Mouse (Mus musculus): ENCODE data around the gene B3gat3. TPM values are rescaled to one million over a fixed set of nuclear protein-coding genes. Genes with fewer than 3 reads are reported as not detected.
"Not testable (repeated sequence)": the region's sequence is repeated elsewhere in the genome, so short reads cannot be mapped to it uniquely, and the experiment has no call there.

The B3gat3 gene
- 10 to 100 TPM; 21.4 to 24.2 TPM for total RNA-seq (2021)
- long read RNA-seq, experiment 1, transcript B3gat3-201 (5 exons, 1,603 nt): major isoform, 26 of 31 reads
- long read RNA-seq, experiment 1, partial matches to known transcripts: 2 of 31 reads
- long read RNA-seq, experiment 1, other reads (novel, unspliced or antisense): 3 of 31 reads
- long read RNA-seq, experiment 2, transcript B3gat3-201 (5 exons, 1,603 nt): major isoform, 23 of 27 reads
- long read RNA-seq, experiment 2, partial matches to known transcripts: 1 of 27 reads
- long read RNA-seq, experiment 2, other reads (novel, unspliced or antisense): 1 of 27 reads

GRCm38 (mm10) chr19:8920073-8920736, at the start of gene B3gat3:
B3gat3 (plus strand) TSS chr19:8920374.
- DNase-seq: peak; percentile 97
- intact Hi-C loops (cut with DNase I; ENCODE audit: low total_unique reads): no loop called here

- DNase-seq: not testable (repeated sequence)
Measured at GRCm38 (mm10) chr19:8870381-8870780, 49.8 kb upstream of the B3gat3 start.

DNA sequence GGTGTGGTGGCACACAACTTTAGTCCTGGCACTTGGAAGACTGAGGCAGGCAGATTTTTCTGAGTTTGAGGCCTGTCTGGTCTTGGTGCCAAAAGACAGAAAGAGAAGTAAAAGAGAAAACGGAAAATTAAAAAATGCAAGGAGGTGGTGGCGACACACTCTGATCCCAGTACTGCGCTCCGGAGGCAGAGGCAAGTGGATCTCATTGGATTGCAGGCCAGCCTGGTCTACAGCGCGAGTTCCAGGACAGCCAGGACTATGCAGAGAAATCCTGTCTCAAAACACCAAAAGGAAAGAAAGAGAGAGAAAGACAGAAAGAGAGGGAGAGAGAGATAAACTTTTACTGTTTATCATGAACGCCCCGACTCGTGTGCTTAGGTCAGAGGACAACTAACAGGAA, 49.3 kb upstream of the B3gat3 start:
- DNase-seq: no peak
- intact Hi-C loops (cut with DNase I; ENCODE audit: low total_unique reads): no loop called here

More at GRCm38 (mm10) chr19:8870381-8870780, 49.8 kb upstream of the B3gat3 start:
- intact Hi-C loops (cut with DNase I; ENCODE audit: low total_unique reads): not testable (repeated sequence)

- DNase-seq: peak; percentile 97
- intact Hi-C loops (cut with DNase I; ENCODE audit: low total_unique reads): no loop called here
Measured at GRCm38 (mm10) chr19:8871267-8872186, 48.6 kb upstream of the B3gat3 start, which contains the start of gene Ubxn1. Ubxn1 (plus strand) TSS chr19:8871496.

GRCm38 (mm10) chr19:8872266-8872840, 47.8 kb upstream of the B3gat3 start:
- intact Hi-C loops (cut with DNase I; ENCODE audit: low total_unique reads): no loop called here
- DNase-seq: no peak

DNA sequence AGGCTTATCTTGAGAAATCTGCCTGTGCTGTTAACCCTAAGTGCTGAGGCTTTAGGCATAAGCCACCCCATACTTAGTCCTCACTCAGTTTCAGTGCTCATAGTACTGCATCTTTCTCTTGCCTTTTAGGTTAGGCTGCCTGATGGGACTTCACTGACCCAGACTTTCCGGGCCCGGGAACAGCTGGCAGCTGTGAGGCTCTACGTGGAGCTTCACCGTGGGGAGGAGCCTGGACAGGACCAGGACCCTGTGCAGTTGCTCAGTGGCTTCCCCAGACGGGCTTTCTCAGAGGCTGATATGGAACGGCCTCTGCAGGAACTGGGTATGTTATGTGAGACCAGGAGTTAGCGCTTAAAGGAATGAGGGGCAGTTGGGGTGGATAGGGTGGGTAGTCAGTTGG, 45.1 kb upstream of the B3gat3 start:
- intact Hi-C loops (cut with DNase I; ENCODE audit: low total_unique reads): no loop called here
- no peak for DNase-seq

GRCm38 (mm10) chr19:8880311-8881033, 39.7 kb upstream of the B3gat3 start, which contains the start of gene Uqcc3:
Uqcc3 (minus strand) TSS chr19:8880923.
- intact Hi-C loops (cut with DNase I; ENCODE audit: low total_unique reads): no loop called here
- DNase-seq: peak; percentile 89

DNA sequence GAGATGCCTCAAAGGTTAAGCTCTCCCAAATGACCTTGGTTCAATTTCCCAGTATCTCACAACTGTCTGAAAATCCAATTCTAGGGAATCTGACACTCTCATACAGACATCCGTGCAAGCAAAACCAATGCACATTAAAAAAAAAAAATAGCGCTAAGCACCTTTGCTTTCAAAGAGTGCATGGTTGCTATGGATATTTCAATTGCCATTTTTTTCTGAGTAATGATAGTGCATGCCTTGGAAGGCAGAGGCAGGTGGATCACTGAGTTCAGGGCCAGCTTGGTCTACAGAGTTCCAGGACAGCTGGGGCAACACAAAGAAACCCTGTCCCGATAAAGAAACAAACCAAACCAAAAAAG, 39.2 kb upstream of the B3gat3 start:
- intact Hi-C loops (cut with DNase I; ENCODE audit: low total_unique reads): no loop called here
- DNase-seq: no peak

DNA sequence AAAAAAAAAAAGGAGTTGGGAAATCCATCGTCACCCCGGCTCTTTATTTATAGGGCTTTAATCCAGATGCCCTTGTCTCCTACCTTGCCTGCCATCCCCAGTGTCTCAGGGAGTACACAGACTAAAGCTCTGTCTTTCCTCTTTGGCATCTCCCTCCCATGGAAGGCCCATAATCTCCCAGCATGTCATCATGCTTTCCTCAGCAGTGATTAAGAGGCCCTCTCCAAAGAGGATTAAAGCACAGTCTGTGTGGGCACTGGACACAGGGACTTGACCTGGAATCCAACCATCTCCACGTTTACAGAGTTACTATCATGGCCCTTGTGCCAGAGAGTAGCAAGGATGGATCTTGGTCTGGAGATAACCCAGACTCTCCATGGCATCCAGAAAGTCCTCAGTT, 36.6 kb upstream of the B3gat3 start, which contains the start of the genes Lbhd1 and Gm49403:
Gene Lbhd1, plus strand, starts transcription at position 117 of the 400 bp plus-strand sequence.
Gene Gm49403, plus strand, starts transcription at position 315 of the 400 bp plus-strand sequence.
- intact Hi-C loops (cut with DNase I; ENCODE audit: low total_unique reads): no loop called here
- no peak for DNase-seq

GRCm38 (mm10) chr19:8886916-8887584, 33.1 kb upstream of the B3gat3 start:
- DNase-seq: no peak
- intact Hi-C loops (cut with DNase I; ENCODE audit: low total_unique reads): no loop called here

DNA sequence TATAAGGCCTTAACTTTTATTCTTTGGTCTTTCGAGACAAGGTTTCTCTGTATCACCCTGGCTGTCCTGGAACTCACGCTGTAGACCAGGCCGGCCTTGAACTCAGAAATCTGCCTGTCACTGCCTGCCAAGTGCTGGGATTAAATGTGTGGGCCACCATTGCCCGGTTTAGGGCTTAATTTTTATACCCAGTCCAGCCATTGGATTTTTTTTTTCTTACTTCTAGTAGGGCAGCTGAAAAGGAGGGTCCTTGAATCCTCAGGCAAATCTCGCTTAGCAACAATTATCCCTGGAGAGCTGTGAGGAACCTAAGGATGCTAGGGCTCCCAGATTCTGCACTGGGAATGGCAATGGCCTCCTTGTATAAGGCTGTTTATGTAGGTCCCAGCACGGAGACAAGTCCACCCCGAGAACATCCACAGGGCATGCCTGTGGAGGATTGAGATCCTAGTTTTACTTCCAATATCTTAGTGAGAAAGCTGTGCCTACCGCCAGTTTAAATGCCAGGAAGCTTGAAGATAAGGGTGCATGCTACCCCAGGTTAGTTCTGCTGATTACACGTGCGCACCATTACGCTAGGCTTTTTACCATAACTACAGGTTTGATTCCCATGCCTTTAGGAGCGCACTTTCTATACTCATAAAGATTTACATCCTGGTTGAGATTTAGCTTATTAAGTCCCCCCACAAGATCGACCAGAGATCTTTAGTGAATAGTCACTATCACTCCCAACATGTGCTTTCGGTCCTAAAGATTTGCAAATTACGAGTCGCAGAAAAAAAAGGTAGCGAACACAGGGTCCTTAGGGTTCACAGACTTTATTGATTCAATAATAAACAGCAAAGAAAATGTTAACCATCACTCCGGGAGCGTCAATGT, 32.4 kb upstream of the B3gat3 start:
- intact Hi-C loops (cut with DNase I; ENCODE audit: low total_unique reads): no loop called here
- DNase-seq: no peak

GRCm38 (mm10) chr19:8888511-8889385, 31.4 kb upstream of the B3gat3 start, which contains the start of the genes 1810009A15Rik and Gm49416:
1810009A15Rik (plus strand) TSS chr19:8888853.
Gm49416 (plus strand) TSS chr19:8888926.
- peak; percentile 94 for DNase-seq
- intact Hi-C loops (cut with DNase I; ENCODE audit: low total_unique reads): no loop called here

- intact Hi-C loops (cut with DNase I; ENCODE audit: low total_unique reads): no loop called here
- DNase-seq: peak; percentile 82
Measured at GRCm38 (mm10) chr19:8892829-8893766, 27.1 kb upstream of the B3gat3 start, which contains the start of gene Ints5. Ints5 (plus strand) TSS chr19:8893005.

DNA sequence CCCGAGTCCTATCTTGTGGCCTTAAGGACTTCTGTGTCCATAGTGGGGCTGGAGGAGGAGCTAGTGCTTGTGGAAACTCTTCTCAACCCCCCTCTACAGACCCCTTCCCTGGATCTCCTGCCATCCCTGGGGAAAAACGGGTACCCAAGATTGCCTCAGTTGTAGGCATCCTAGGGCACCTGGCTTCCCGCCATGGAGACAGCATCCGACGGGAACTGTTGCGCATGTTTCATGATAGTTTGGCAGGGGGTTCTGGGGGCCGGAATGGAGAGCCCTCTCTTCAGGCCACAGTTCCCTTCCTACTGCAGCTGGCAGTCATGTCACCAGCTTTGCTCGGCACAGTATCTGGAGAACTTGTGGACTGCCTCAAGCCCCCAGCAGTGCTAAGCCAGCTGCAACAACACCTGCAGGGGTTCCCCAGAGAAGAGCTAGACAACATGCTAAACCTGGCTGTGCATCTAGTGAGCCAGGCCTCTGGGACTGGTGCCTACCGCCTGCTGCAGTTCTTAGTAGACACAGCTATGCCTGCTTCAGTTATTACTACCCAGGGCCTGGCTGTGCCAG, 24.7 kb upstream of the B3gat3 start:
- DNase-seq: no peak
- intact Hi-C loops (cut with DNase I; ENCODE audit: low total_unique reads): no loop called here

GRCm38 (mm10) chr19:8896231-8896630, 23.9 kb upstream of the B3gat3 start:
- DNase-seq; intact Hi-C loops (cut with DNase I; ENCODE audit: low total_unique reads): not testable (repeated sequence)

Measured in gastrocnemius, postnatal 14 days (tissue).